Mouse (Mus musculus) cerebral cortex, adult 2 months (tissue): ENCODE measurements around the gene Cacna2d4.

Experiments used
- WGBS: fragments of 180-500 bp; shearing (Covaris S2); methylation state at CpG from one replicate; pipeline ENCODE4 v1.1.7; 2018; 5-methylcytosine and 5-hydroxymethylcytosine counted together

Gene Cacna2d4

GRCm38 (mm10) chr6:119220297-119220696 is 16.0 kb upstream of the Cacna2d4 start:
- WGBS: 15% methylated on average over 10 of the region's 10 CpGs

- WGBS: 27% methylated on average over 13 of the region's 13 CpGs
These were observed 11.7 kb upstream of the Cacna2d4 start for GRCm38 (mm10) chr6:119224451-119225195.

- 65% methylated on average over 12 of the region's 12 CpGs for WGBS
These were observed 11.1 kb upstream of the Cacna2d4 start for GRCm38 (mm10) chr6:119225226-119225625.

DNA sequence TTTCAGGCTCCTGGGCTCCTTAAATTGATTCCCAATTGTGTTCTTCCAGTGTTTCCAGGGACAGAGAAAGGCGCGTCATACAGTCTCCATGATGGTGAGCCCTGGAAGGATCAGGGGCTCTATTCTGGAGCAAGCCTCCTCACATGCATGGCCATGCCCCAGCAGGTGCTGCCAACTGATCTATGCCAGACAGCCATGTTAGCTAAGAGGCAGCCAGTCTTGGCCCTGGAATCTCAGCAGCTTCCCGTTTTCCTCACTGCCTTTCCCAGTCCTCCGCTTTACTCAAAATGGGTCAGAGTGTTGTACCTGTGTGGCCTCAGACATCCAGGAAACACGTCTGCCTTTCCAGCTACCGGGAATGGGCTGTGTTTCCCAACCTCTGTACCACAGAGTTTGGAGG is 10.6 kb upstream of the Cacna2d4 start:
- WGBS: 88% methylated on average over 6 of the region's 6 CpGs

DNA sequence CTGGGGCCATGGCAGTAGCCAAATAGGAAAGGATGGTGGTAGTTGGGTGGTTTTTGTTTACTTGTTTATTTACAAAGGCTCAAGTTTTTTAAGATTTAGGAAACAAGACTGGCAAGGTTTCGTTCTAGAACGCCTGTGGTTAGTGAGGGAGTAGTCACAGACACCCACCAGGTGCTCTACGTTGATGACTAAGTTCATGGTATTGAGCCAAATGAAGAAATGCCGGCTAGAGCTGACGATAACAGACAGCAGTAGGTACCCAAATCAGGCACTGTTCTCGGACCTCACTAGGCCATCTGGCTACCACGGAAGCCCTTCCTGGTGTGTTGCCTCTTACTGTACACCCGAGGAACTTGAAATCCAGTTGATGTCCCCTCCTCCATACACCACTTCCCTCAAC is 9.3 kb upstream of the Cacna2d4 start:
- WGBS: 67% methylated on average over 8 of the region's 8 CpGs

GRCm38 (mm10) chr6:119228861-119229603 is 7.3 kb upstream of the Cacna2d4 start:
- 59% methylated on average over 11 of the region's 11 CpGs for WGBS

GRCm38 (mm10) chr6:119233066-119233465 is 3.3 kb upstream of the Cacna2d4 start:
- 79% methylated on average over 3 of the region's 3 CpGs for WGBS

DNA sequence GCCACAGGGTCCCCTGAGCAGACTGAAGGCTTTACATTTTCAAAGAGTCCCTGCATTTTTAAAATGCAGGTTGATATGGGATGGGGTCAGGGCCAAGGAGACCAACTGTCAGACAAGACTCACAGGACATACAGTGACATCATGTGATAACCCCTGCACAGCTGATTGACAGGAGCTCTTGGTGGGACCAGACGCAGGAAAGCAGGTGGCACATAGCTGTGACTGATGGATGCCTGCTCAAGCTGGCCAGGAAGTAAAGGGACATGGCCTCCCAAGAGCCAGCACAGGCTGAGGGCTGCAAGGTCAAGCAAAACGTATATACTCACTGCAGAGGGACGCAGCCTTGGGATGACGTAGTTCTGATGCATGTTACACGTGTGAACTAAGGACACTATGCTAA is 885 bp upstream of the Cacna2d4 start:
- WGBS: 88% methylated on average over 5 of the region's 5 CpGs

DNA sequence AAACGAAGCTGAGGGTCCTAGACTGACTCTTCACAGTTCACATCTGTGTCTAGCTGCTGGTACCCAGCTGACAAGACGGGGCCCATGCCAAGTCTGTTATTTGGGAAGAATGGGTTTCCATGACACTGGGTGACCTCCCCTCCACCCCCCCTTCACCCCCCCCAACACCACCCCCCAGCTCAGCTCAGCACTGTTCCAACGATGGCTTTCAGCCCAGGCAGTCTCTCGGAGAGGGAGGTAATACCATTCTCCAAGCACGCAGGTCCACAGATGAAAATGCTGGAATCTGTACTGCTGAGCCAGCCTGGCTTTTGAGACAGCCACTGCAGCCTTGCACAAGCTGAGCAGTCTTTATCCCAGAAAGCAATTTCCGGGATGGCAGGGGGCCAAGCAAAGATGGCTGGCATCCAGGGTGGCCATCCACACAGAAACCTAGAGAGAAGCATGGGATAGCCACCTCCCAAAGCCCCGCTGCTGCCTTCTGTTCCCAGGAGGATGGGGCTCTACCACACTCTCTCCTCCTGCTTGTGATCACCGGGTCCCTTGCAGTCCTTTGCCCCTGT is 1.2 kb downstream of the Cacna2d4 start:
- WGBS: 29% methylated on average over 8 of the region's 8 CpGs

DNA sequence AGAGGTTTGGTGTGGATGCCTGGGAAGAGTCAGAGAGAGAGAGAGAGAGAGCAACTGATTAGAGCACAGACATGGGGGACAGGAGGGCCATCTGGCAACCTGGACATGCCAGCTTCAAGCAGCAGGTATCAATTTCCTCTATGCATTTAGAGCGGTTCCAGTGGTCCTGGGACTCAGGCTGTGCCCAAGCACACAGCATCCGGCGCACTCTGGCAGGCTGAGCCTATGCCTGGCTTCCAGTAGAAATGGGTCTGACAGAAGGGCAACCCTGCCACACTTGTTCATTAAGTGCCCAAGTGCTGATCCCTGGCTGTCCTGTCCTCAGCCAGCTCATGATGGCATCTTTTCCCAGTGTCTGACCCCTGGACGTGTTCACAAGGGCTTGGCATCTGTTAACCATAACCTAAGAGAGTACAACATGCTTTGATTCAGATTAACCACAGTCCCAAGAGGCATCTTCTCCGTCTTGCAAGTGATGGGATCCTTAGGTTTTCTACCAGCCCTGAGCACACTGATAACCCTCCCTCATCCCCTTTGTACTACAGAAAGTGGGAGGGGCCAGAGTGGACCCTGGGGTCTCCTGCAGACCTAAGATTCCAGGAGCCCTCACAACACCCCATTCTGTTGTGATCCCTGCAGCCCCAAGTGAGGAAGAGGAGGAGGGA is 3.1 kb downstream of the Cacna2d4 start:
- WGBS: 89% methylated on average over 5 of the region's 5 CpGs

DNA sequence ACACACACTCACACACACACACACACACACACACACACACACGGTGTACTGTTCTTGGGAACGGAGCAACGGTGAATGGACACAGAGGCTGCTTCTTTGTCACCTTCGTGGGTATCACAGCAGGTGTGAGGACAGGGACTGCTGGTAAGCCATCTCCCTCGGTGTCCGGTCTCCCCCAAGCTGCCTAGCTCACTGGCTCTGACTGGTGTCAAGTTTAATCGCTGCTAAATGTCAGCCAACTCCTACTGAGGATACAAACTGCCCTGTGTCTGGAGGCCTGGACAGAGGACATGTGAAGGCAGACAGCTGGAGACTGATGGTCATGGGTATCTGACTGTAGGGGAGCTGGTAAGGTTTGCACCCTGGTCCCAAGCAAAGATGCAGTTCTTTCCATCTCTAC is 3.9 kb downstream of the Cacna2d4 start:
- WGBS: 83% methylated on average over 7 of the region's 7 CpGs

- WGBS: 65% methylated on average over 21 of the region's 21 CpGs
These were observed 4.8 kb downstream of the Cacna2d4 start for GRCm38 (mm10) chr6:119240871-119241705.

- 57% methylated on average over 2 of the region's 2 CpGs for WGBS
These were observed 9.8 kb downstream of the Cacna2d4 start for GRCm38 (mm10) chr6:119246082-119246481.

DNA sequence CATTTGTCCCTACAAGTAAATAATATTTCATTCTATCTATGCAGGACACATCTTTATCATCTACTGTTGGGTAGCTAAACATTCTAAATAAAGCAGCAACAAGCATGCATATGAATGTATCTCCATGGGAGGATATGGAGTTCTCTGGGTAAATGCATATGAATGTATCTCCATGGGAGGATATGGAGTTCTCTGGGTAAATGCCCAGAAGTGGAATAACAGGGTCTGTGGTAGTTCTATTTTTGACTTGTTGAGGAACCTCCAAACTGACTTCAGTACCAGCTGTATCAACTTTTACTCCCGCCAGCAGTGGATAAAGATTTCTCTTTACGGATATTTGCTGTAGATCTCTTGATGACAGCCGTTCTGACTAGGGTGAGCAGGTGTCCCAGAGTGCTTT is 12.3 kb downstream of the Cacna2d4 start:
- WGBS: 59% methylated on average over 3 of the region's 3 CpGs

- 85% methylated on average over 10 of the region's 10 CpGs for WGBS
These were observed 13.4 kb downstream of the Cacna2d4 start for GRCm38 (mm10) chr6:119249726-119250125.

- WGBS: 81% methylated on average over 4 of the region's 4 CpGs
These were observed 15.4 kb downstream of the Cacna2d4 start for GRCm38 (mm10) chr6:119251704-119252103.

- 46% methylated on average over 2 of the region's 2 CpGs for WGBS
These were observed 40.4 kb downstream of the Cacna2d4 start for GRCm38 (mm10) chr6:119276713-119277112.

DNA sequence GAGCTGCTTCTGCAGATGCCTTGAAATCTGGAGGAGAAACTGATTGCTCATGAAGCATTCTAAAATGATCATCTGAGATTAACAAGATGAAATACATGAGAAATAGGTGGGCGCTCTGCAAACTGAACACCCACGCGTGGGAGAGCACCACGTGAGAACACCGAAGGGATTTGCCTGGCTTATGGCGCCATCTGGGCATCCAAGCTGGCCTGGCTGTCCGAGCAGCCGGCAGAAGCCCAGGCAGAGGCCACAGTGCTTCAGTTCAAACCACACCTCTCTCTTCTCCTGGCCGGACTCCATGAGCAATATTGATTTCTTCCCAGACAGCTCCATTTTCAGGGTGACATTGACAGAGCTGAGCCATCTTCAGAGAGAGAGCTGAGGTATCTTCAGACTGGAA is 44.4 kb downstream of the Cacna2d4 start:
- 41% methylated on average over 9 of the region's 9 CpGs for WGBS

- 89% methylated on average over 3 of the region's 3 CpGs for WGBS
These were observed 65.0 kb downstream of the Cacna2d4 start for GRCm38 (mm10) chr6:119301310-119301709.

DNA sequence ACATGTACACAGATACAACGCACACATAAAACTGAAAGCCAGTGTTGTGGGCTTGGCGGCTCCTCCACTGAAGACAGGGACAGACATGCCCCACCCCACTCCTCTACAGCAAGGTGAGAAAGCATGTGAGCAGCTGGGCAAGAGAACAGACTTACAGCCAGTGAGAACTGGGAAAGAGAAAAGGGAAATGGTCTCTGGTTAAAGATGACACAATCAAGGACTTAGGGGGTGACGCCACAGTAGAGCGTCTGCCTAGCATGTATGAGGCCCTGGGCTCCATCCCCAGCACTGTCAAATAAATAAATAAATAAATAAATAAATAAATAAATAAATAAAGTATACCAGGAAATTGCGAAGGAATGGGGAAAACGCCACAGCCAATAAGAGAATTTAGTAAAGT is 67.0 kb downstream of the Cacna2d4 start:
- 92% methylated on average over 6 of the region's 6 CpGs for WGBS

DNA sequence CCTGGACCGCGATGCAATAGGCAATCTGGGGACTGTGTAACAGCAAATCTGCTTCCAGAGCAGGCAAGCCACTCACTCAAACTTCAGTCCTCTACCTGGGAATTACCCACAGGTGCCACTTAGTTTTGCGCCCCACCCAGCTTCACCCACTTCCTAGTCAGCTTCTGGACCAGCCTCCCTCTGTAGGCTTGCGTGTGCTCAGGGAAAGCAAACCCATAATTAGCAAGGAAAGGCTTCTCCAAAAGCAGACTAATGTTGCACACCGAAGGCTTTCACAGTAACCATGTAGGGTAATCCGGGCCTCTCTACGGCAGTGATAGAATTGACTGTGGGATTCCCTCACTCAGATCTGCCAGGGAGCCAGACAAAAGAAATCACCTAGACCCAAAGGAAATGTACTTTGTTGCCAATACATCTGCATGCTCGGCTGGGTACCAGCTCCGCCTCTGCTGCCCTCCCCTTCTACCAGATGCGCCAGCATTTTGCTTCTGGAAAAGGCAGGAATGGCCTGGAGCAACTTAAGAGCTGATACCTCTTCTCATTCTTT is 71.6 kb downstream of the Cacna2d4 start:
- 43% methylated on average over 10 of the region's 10 CpGs for WGBS
